Mouse (Mus musculus): ENCODE measurements around the gene G6pc3.

GRCm38 (mm10) chr11:102236022-102236421 is 46.6 kb downstream of the G6pc3 start:
- TF ChIP-seq CTCF (IDR thresholded peaks at IDR 0.05; ENCODE audit: borderline replicate concordance, control insufficient read depth, extremely low read depth, insufficient read depth, low read length, poor library complexity): no peak
- TF ChIP-seq POLR2A (IDR thresholded peaks at IDR 0.05; ENCODE audit: control insufficient read depth, extremely low read depth, insufficient read depth, low read length, poor library complexity): no peak
